Mouse (Mus musculus): ENCODE data around the gene Dyrk1a. TPM values are rescaled to one million over a fixed set of nuclear protein-coding genes. Genes with fewer than 3 reads are reported as not detected.

The Dyrk1a gene
- 12.7 and 14.5 TPM in 2 replicates for polyA plus RNA-seq (2015; fragmentation: Nextera tagmentation; extraction: Ambion mirVana)

- H3K9ac ChIP-seq: peak within 1 kb of the TSS; percentile 100
- H3K4me3 ChIP-seq: peak within 1 kb of the TSS; percentile 99
- 1% methylated on average over 70 of the region's 133 CpGs for WGBS
- peak within 1 kb of the TSS; percentile 100 for H3K27ac ChIP-seq
- H3K9me3 ChIP-seq (replicated peaks): no peaks in the 10 kb centered on the region
- peak; percentile 95 for ATAC-seq
- no peaks in the 10 kb centered on the region for H3K36me3 ChIP-seq (ENCODE audit: poor library complexity, severe bottlenecking)
- H3K4me1 ChIP-seq: peaks cover 36% of the 10 kb centered on the region
- H3K27me3 ChIP-seq: no peaks in the 10 kb centered on the region
- H3K4me2 ChIP-seq: peak within 1 kb of the TSS; percentile 71
These were observed at the start of gene Dyrk1a for GRCm38 (mm10) chr16:94569229-94570176. Gene Dyrk1a, plus strand, starts transcription at chr16:94570010.

- Histone ChIP-seq H3K9me3 (replicated peaks) (no peaks in the 10 kb centered on the region), H3K4me1 (peaks cover 25% of the 10 kb centered on the region), H3K27ac (no peak overlapping the region), H3K9ac (peak overlapping the region; percentile 40), H3K4me3 (no peak overlapping the region), H3K36me3 (ENCODE audit: poor library complexity, severe bottlenecking) (no peaks in the 10 kb centered on the region), H3K4me2 (no peak overlapping the region), H3K27me3 (no peaks in the 10 kb centered on the region)
- WGBS: 77% methylated on average over 6 of the region's 6 CpGs
- ATAC-seq: no peak
These were observed 46.0 kb upstream of the Dyrk1a start for GRCm38 (mm10) chr16:94523594-94524377.

DNA sequence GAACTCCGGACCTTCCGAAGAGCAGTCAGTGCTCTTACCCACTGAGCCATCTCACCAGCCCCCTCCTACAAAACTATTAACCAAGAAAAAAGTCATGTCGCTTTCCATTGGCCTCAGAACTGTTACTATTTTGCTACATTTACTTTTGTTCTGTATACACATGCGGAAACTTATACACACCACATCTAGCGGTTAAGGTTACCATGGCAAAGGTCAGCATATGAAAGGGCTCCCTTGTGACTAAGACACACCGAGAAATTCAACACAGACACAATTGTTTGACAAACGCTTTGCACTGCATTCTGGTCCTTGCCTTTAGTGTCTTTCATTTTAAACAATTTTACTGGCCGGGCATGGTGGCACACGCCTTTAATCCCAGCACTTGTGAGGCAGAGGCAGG lies 45.1 kb upstream of the Dyrk1a start:
- H3K9me3 ChIP-seq (replicated peaks): no peaks in the 10 kb centered on the region
- peak overlapping the region; percentile 77; the same call in 1 of the 2 replicates for H3K4me2 ChIP-seq
- peak overlapping the region; percentile 88; the same call in 1 of the 2 replicates for H3K9ac ChIP-seq
- 85% methylated on average over 9 of the region's 9 CpGs for WGBS
- H3K36me3 ChIP-seq (ENCODE audit: poor library complexity, severe bottlenecking): no peaks in the 10 kb centered on the region
- peaks cover 25% of the 10 kb centered on the region for H3K4me1 ChIP-seq
- no peak overlapping the region for H3K4me3 ChIP-seq
- H3K27me3 ChIP-seq: no peaks in the 10 kb centered on the region
- H3K27ac ChIP-seq: no peak overlapping the region
- ATAC-seq: no peak

DNA sequence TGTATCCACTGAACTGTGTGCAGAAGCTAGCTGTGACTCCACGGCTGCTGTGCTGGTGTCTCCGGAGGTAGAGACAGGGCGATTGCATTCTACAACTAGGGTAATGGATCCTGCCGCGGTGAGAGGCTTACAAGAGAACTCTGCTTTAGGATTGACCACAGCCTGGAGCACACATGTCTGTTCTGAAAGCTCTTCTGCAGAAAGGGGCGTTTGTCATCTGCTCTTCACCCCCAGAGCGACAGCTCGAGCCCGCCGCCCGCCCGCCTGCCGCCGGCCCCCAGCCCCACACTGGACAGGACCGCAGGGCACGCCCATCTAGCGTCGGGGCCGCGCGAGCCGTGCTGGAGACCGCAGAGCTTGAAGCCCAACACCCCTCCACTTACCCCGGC lies 43.9 kb upstream of the Dyrk1a start:
- peak; percentile 74 for ATAC-seq
- Histone ChIP-seq H3K9ac (peak overlapping the region; percentile 88), H3K36me3 (ENCODE audit: poor library complexity, severe bottlenecking) (no peaks in the 10 kb centered on the region), H3K4me1 (peaks cover 25% of the 10 kb centered on the region), H3K27ac (peak overlapping the region; percentile 95), H3K9me3 (replicated peaks) (no peaks in the 10 kb centered on the region), H3K4me2 (peak overlapping the region; percentile 77), H3K4me3 (peak overlapping the region; percentile 87), H3K27me3 (no peaks in the 10 kb centered on the region)
- 0% methylated on average over 24 of the region's 24 CpGs for WGBS

- H3K9ac ChIP-seq: peak within 1 kb of the TSS; percentile 88
- peaks cover 25% of the 10 kb centered on the region for H3K4me1 ChIP-seq
- peak within 1 kb of the TSS; percentile 95 for H3K27ac ChIP-seq
- H3K4me3 ChIP-seq: peak within 1 kb of the TSS; percentile 87
- WGBS: under 1% methylated on average over 92 of the region's 93 CpGs
- no peaks in the 10 kb centered on the region for H3K9me3 ChIP-seq (replicated peaks)
- H3K27me3 ChIP-seq: no peaks in the 10 kb centered on the region
- ATAC-seq: peak; percentile 95
- H3K36me3 ChIP-seq (ENCODE audit: poor library complexity, severe bottlenecking): no peaks in the 10 kb centered on the region
- H3K4me2 ChIP-seq: peak within 1 kb of the TSS; percentile 77
These were observed 43.3 kb upstream of the Dyrk1a start, which contains the start of gene Vps26c for GRCm38 (mm10) chr16:94526344-94527151. Gene Vps26c, minus strand, starts transcription at chr16:94526830.

- Histone ChIP-seq H3K36me3 (ENCODE audit: poor library complexity, severe bottlenecking) (no peaks in the 10 kb centered on the region), H3K4me3 (peak overlapping the region; percentile 87), H3K4me1 (peaks cover 25% of the 10 kb centered on the region), H3K9ac (peak overlapping the region; percentile 88), H3K27me3 (no peaks in the 10 kb centered on the region), H3K27ac (peak overlapping the region; percentile 95), H3K9me3 (replicated peaks) (no peaks in the 10 kb centered on the region), H3K4me2 (peak overlapping the region; percentile 77)
- no peak for ATAC-seq
- 6% methylated on average over 13 of the region's 13 CpGs for WGBS
These were observed 42.7 kb upstream of the Dyrk1a start for GRCm38 (mm10) chr16:94527152-94527534.

DNA sequence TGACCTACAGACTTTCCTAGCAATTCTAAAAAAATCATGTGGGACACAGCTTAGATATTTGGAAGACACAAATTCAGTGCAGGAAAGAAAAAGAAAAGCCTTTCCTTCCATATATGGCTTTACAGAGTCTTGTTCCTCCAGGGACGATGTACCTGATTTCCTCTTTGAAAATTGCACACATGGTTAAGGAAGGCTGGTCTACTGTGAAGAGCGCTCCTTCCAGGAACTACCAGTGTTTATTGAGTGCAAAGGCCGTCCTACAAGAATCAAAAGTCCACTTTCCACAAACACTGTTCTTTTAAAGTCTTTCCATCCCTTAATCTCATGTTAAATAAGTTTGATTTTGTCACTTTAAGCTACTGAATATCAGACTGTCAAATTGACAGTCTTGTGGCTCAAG lies 42.3 kb upstream of the Dyrk1a start:
- H3K27ac ChIP-seq: 0 out of 2 replicates have a peak overlapping the region, but pooled peaks have one; percentile 95
- H3K27me3 ChIP-seq: no peaks in the 10 kb centered on the region
- H3K9me3 ChIP-seq (replicated peaks): no peaks in the 10 kb centered on the region
- no peaks in the 10 kb centered on the region for H3K36me3 ChIP-seq (ENCODE audit: poor library complexity, severe bottlenecking)
- H3K4me3 ChIP-seq: peak overlapping the region; percentile 87
- peaks cover 25% of the 10 kb centered on the region for H3K4me1 ChIP-seq
- WGBS: 71% methylated on average over 3 of the region's 3 CpGs
- ATAC-seq: no peak
- peak overlapping the region; percentile 77 for H3K4me2 ChIP-seq
- peak overlapping the region; percentile 88 for H3K9ac ChIP-seq

DNA sequence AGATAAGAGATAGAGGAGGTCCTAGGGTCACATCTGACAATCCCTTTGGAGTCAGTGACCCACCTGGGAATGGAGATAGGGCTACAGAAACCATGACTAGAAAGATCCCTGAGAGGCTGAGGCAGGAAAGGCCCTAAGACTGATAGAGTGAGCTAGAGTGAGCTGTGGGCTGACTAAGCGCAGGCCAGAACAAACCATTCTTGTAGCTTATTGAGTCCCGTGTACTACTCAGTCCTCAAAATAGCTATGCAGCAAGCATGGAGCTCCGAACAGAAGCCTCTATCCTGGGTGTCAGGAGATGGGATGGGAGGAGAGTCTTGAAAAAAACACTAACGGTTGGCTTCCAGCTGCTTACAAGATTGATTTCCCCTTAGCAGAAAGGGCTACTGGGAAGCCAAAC lies 38.5 kb upstream of the Dyrk1a start:
- no peaks in the 10 kb centered on the region for H3K27me3 ChIP-seq
- no peak overlapping the region for H3K27ac ChIP-seq
- ATAC-seq: no peak
- H3K9me3 ChIP-seq (replicated peaks): no peaks in the 10 kb centered on the region
- no peak overlapping the region for H3K4me3 ChIP-seq
- no peaks in the 10 kb centered on the region for H3K36me3 ChIP-seq (ENCODE audit: poor library complexity, severe bottlenecking)
- H3K4me2 ChIP-seq: no peak overlapping the region
- WGBS: 86% methylated on average over 4 of the region's 4 CpGs
- H3K9ac ChIP-seq: no peak overlapping the region
- peaks cover 9% of the 10 kb centered on the region for H3K4me1 ChIP-seq

GRCm38 (mm10) chr16:94533679-94534078 lies 36.1 kb upstream of the Dyrk1a start:
- H3K9me3 ChIP-seq (replicated peaks): no peaks in the 10 kb centered on the region
- ATAC-seq: no peak
- no peaks in the 10 kb centered on the region for H3K4me1 ChIP-seq
- H3K27me3 ChIP-seq: no peaks in the 10 kb centered on the region
- H3K36me3 ChIP-seq (ENCODE audit: poor library complexity, severe bottlenecking): no peaks in the 10 kb centered on the region
- H3K27ac ChIP-seq: no peak overlapping the region
- WGBS: 82% methylated on average over 6 of the region's 6 CpGs
- no peak overlapping the region for H3K4me3 ChIP-seq
- H3K9ac ChIP-seq: no peak overlapping the region
- no peak overlapping the region for H3K4me2 ChIP-seq

- WGBS: 92% methylated on average over 5 of the region's 5 CpGs
- H3K4me2 ChIP-seq: no peak overlapping the region
- H3K27me3 ChIP-seq: no peaks in the 10 kb centered on the region
- H3K4me3 ChIP-seq: no peak overlapping the region
- no peak overlapping the region for H3K27ac ChIP-seq
- H3K36me3 ChIP-seq (ENCODE audit: poor library complexity, severe bottlenecking): no peaks in the 10 kb centered on the region
- ATAC-seq: no peak
- H3K9me3 ChIP-seq (replicated peaks): no peaks in the 10 kb centered on the region
- H3K4me1 ChIP-seq: no peaks in the 10 kb centered on the region
- H3K9ac ChIP-seq: no peak overlapping the region
These were observed 34.1 kb upstream of the Dyrk1a start for GRCm38 (mm10) chr16:94535716-94536115.

- Histone ChIP-seq H3K9ac (no peak overlapping the region), H3K4me3 (no peak overlapping the region), H3K27me3 (no peaks in the 10 kb centered on the region), H3K36me3 (ENCODE audit: poor library complexity, severe bottlenecking) (no peaks in the 10 kb centered on the region), H3K4me2 (no peak overlapping the region), H3K4me1 (no peaks in the 10 kb centered on the region), H3K27ac (no peak overlapping the region), H3K9me3 (replicated peaks) (no peaks in the 10 kb centered on the region)
- ATAC-seq: no peak
- 89% methylated on average over 7 of the region's 7 CpGs for WGBS
These were observed 33.2 kb upstream of the Dyrk1a start for GRCm38 (mm10) chr16:94536417-94537158.

Data from forebrain, embryonic 13.5 days (tissue).